Mouse (Mus musculus): Measurements from ENCODE around the gene Zfp566.

Zfp566 gene

DNA sequence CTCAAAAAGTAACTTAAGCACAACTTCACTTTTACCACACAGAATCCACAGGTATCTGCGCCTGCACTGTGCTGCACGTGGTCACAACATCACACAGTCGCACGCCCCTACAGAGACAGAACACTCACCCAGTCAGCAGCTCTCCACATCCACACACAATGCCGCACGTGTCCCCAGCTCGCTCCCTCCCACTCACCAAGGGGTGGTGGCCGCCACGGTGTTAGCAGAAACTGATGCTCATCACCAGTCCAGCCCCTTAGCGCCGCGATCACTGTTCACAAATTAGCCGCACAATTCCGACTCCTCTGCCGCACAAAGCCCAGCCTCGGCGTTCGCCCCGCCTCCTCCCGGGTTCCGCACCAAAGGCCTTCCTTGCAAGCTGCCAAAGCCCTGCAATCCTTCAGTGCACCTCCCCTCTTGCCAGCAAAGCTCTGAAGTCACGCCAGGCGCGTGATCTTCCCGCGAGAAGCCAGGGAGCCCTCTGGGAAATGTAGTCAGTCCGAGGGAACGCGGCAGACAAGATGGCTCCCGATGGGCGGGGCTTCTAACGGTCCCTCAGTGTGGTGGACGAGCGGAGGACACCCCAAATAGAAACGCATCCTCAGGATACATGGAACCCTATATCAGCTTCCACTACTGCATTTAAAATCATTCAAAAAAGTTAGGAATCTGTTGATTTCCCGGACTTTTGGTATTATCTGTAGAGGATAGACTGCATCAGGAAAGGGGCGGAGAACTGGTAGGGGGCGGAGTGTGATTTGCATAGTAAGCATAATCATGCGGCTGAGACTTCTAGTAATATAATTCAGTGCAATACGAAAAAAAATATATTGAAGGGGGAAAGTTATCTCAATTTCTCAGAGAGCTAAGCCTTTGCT, at the start of gene Zfp566, which contains the start of gene Gm26920:
Gene Zfp566 (minus strand): TSS at position 436 of the 878 bp plus-strand sequence.
Gene Gm26920 (minus strand): TSS at position 319 of the 878 bp plus-strand sequence.
- DNase-seq (ENCODE audit: low read depth, low spot score): peak; percentile 99

DNA sequence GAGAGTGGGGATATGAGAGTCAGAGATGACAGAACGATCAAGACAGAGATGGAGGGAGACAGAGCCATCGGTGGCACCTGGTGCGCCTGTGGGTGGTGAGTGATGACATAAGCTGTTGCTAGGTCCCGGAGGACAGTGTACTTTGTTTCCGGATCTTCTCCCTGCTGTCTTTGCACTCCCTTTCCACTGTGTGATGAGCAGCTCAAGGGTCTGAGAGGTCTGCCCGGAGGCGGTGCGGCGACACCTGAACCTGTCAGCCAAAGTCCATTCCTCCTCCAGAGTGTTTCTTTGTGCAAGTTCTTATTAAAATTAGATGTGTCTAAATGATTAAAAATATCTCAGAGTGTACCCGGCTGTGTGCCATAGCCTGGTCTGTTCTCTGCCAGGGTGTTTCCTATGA, 46.5 kb upstream of the Zfp566 start:
- DNase-seq (ENCODE audit: low read depth, low spot score): no peak

DNA sequence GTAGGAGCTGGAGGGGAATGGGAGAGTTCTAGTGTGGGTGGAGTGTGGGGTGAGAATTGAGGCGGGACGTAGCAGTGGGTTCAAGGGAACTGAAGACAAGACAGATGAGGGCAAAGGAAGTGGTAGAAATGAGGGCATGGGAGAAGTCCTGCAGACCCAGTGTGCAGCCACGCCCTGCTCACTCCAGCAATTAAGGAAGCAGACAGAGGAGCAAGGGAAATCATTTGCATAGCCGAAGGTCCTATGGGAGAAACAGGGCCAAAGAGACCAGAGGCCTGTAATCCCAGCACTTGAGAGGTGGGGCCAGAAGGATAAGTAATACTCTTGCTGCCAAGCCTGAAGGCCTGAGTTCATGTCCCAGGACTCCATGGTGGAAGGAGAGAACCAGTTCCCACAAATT, 42.1 kb upstream of the Zfp566 start:
- peak; percentile 69 for DNase-seq (ENCODE audit: low read depth, low spot score)

DNA sequence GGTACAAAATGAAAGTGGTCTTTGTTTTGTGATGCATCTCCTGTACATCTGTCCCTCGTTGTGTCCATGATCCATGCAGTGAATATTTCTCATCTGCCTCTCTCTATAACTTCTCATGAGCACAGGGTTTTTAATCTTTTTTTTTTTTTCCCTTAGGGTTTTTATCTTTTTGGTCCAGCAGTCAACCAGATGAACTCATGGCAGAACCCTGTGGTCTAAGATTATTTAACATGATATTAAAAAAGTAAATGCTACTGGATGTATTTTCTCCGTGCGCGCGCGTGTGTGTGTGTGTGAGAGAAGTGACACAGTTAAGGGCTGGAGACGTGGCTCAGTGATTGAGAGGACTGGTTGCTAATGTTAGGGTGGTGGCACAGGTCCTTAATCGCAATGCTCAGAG, 39.6 kb upstream of the Zfp566 start:
- DNase-seq (ENCODE audit: low read depth, low spot score): no peak

DNA sequence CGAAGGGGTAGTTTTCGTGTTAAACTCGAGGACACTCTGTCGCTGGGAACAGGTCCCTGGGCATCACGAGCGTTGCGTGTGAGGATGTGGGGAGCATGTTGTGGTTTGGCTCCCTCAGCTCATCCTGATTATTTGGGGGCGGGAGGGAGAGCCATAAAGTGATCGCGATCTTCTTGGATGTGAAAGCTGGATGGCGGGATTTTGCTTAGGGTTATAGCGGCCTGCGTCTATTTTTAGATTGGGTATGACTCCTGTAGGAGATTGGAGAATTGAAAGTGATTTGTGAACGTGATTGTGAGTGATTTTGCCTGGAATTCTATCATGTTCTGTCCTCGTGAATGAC, 31.8 kb upstream of the Zfp566 start:
- DNase-seq (ENCODE audit: low read depth, low spot score): peak; percentile 30

DNA sequence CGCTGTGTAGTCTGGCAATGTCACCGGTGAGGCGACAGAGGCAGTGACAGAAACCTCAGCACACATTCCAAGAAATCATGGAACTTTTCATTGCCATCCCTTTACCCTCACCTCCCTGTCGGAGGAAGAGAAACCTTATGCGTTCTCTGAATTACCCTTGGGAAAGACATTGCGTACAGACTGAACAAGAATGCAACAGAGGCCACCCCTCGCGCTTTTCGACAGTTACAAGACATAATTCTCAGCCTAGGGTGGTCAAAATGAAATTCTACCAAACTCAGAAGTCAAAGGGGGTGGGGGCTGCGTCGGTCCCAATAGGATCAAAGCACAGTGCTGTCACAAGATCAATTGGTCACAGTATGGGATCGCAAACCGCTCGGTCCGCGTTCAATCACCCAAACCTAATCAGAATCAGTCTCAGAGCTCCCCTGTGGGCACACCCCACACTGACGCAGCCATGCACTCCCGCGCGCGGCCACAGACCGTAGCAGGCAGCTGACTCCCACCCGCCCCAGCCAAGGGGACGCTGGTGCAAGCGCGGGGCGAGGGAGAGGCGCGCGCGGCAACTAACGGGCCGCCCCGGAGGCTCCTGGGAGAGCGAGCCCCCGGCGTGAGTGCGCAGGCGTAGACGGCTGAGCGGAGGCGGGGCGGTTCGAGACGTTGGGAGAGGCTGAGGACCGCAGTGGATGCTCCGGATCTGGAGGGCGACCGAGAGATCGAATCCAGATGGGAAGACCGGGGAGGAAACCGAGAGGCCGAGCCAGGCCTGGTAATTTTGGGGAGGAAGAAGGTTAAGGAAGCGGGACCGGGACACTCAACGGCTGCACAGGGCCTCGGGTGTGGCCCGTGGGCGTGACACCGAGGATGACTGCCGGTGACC, 31.2 kb upstream of the Zfp566 start, which contains the start of gene Zfp382:
Gene Zfp382 (plus strand): TSS at position 635 of the 880 bp plus-strand sequence.
- peak; percentile 93 for DNase-seq (ENCODE audit: low read depth, low spot score)

DNA sequence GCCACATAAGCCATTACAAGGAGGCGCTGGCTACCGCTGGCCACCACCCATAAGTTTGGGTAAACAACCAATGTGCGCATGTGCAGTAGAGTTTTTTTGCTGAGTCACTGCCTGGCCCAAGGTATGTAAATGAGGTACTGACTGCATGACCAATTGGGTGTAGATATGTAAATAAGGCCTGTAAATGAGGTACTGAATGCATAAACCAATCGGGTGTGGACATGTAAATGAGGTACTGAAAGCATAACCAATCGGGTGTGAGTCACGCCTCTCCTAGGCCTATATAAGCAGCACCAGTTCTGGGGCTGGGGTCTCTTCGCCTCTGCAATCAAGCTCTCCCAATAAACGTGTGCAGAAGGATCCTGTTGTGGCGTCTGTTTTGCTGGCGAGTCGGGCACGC, 27.6 kb upstream of the Zfp566 start:
- DNase-seq (ENCODE audit: low read depth, low spot score): peak; percentile 65

DNA sequence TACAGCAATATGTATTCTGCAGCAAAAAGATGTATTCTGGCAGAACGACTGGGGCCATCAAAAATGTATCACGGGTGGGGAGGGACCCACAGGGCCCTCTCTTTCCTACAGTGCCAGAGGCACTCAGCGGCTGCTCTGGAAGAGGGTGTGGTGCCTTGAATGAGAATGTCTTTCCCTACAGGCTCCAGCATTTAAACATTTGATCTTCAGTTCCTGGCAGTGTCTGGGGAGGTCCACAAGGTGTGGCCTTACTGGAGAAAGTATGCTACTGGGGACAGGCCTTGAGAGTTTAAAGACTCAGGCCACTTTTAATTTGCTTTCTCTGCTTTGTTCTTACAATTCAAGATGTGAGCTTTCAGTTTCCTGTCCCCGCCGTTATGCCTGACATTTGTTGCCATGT, 25.7 kb upstream of the Zfp566 start:
- peak; percentile 45 for DNase-seq (ENCODE audit: low read depth, low spot score)

DNA sequence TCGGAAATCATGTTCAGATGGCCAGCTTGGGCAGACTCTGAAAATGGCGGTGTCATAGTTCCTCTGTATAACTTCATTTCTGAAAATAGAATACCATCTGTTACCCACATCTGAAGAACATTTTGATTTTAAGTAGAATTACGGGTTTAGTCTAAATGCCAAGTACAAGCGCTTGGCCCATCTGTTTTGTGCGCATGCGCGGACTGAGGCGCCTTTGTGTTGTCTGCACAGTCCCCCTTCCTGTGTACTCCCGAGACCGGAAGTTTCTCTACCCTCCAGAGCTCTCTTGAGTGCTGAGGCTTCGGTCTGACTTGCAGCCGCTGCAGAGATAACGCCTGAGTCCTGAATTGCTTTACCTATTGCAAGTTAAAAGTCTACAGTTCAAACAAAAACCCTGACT, 9.0 kb upstream of the Zfp566 start:
- peak; percentile 92 for DNase-seq (ENCODE audit: low read depth, low spot score)

DNA sequence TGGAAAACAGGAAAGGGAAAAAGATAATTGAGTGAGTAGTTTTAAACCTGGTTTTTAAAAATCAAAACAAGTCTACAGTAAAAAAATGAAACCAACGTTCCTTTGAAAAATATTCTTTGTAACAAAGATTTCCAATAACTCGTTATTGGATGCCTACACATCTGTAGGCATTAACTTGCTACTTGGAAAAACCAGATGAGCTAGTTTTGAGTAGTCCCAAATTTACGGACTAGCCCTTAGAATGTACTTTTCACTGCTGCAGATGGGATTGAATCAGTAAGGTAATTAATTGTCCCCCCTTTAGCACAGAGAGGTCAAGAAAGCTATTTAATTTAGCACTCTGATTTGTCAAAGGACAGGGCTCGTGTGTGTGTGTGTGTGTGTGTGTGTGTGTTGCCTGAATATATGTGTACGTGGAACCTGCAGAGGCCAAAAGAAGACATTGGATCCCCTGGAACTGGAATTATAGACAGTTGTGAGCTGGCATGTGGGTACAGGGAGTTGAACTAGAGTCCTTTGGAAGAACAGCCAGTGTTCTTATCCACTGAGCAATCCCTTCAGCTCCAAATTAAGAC, 5.3 kb upstream of the Zfp566 start:
- DNase-seq (ENCODE audit: low read depth, low spot score): no peak

DNA sequence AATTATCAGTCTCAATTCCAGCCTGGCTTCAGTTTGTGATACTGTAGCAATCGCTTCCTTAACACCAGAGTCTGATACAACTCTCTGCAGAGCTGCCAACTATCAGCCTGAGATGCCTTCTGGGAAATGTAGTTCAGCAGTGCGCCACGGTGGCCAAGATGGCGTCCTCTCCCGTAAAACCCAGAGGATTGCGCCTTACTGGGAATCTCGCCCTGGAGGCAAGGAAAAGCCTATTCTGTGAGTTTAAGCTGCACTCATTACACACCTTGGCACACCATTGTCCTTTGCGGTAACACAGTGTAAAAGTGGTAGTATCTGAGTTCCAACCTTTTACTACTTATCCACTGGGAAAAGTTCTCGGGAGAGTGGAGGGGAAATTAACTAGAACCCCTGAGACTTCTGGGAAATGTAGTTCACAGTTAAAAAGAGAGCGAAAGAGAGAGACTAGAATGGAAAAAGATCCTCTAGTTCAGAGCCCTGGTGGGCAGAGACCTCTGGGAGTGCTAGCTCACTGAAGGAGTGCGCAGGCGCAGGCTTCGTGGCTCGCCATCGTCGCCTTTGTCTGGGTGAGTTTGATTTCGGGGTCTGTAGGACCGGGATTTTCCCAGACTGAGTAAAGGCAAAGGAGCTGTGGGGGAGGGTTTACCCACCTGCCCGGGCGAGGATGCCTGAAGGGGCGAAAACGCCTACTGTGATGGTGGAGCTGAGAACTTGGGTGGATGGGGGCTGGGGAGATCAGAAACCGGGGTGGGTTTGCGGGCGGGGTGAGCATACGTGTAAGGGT, 4.5 kb upstream of the Zfp566 start, which contains the start of gene Zfp260:
Gene Zfp260 (plus strand): TSS at position 132 of the 784 bp plus-strand sequence.
- peak; percentile 98 for DNase-seq (ENCODE audit: low read depth, low spot score)

DNA sequence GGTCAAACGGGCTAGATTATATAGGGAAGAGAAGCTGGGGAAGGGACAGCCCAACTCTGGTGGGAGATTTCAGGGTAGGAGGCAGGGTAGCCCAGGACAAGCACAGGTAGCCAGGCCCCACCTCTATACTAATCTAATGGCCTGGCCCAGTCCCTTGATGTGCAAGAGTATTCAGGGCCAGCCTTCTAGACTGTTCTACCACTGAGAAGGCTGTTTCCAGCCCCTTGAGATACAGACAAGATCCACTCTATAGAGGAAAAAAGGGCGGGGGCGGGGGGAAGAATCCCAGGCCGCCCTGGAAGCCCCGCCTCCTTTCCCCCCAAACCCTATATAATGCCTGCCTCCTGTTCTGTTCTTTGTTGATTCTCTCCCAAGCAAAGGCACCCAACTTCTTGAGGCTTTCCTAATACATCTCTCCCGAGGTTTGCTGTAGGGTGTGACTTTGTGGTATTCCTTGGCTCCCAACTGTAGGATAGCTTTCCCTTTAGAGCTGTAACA, 3.6 kb upstream of the Zfp566 start:
- DNase-seq (ENCODE audit: low read depth, low spot score): peak; percentile 30

DNA sequence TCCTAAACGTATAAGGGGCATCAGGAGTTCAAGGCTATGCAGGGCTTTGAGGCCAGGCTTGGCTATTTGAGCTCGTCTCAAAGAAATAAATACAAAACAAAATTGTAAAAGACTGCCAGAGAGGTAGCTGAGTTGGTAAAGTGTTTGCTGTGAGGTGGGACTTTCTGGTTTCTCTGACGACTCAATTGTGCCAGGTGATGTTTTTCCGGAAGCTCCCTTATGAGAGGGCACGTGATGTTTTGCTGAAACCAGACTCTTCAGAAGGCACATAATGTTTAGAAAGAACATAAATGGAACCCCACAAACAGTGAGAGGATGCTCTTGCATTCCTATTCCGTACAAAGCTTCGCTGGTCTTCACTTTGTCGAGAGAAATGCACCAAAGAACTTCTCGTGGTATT, 2.3 kb upstream of the Zfp566 start:
- no peak for DNase-seq (ENCODE audit: low read depth, low spot score)

DNA sequence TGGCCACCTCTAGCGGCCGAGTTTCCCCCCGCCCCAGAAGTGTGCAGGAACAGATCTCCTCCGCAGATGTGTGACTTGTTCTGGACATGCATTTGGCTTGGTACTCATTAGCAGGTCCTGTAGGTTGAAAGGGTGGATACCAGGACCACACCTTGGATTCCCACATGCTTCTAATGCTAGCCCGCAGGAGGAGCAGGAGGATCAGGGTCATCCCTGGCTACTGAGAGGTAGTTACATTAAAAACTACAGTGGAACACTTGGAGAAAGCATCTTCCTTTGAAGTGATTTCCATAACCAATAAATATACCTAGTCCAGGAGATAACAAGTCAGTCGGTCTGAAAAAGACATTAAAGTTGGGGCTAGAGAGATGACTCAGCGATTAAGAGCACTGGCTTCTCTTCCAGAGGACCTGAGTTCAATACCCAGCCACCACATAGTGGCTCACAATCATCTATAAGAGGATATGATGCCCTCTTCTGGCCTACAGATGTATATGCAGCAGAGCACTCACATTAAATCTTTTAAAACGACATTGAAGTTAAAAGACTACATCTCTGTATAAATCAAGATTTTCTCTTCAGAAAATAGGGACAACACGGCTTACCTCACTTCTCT, 751 bp upstream of the Zfp566 start:
- peak; percentile 66 for DNase-seq (ENCODE audit: low read depth, low spot score)

DNA sequence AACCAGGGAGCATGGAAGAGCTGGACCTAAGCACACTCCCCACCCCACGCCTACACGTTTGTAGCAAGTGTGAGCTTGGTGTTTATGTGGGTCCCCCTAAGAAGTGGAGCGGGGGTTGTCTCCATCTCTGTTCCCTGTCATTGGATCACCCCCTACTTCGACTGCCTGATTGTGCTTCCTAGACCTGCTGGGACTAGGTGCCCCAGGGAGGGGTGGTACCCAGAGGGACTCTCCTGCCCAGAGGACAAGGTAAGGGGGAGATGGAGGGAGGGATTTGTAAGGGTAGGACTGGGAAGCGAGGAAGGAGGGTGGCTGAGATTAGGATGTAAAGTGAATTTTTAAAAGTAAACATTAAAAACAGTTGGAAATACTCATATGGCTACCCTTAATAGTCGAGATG, 922 bp downstream of the Zfp566 start:
- DNase-seq (ENCODE audit: low read depth, low spot score): no peak

DNA sequence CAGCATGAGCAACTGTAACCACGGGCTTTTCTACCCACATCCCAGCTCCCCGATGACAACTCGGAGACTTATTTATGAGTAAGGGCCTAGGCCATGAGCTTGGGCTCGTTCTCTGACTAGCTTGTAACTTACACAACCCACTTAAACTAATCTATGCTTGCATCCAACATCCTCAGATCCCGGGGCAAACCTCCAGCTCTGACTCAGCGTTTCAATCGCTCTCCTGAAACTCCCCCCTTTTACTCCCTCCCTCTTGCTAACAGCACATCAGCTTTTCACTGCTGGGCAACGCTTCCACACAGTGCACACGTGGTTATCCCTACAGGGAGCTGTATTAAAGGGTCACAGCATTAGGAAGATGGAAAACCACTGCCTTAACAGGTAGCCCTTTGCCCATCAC, 3.8 kb downstream of the Zfp566 start:
- DNase-seq (ENCODE audit: low read depth, low spot score): no peak

DNA sequence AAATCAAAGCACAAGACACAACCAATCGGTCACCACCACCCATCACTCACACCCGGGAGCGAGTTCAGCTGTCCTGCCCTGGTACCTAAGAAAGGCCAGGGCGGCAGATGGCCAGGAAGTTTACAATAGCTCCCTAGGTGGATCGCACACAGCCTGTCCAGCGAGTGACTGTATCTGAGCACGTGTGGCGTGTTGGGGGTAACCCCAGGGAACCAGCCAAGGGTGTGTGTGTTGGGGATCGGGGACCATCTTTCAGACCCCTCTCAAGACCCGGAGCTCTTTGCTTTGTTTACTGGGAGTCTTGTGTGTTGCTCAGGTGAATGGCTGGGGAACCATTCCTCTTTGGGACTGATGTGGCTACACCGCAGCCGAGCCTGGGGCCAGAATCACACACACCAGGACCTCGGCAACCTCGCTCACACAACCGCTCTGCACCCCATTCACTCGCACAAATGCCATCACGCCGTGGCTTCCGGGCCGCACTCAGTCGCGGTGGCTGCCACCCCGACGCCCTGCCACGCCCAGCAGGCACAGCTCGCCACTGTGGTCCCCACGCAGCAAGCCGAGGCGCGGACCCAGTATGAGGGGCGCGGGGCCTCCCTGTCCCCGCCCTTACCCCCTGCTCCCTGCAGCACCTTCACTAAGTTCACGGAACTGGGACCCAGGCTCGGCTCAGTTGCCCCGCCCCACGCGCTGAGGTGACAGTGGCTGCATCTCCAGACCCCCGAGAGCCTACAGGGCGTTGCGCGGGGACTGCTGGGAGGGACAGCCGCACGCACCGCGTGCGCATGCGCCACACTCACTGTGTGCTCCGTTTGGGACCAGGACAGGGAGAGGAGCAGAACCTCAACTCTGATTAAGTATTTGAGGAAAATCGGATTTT, 17.9 kb downstream of the Zfp566 start, which contains the start of gene Zfp82:
Gene Zfp82 (minus strand): TSS at position 755 of the 883 bp plus-strand sequence.
- DNase-seq (ENCODE audit: low read depth, low spot score): peak; percentile 95

DNA sequence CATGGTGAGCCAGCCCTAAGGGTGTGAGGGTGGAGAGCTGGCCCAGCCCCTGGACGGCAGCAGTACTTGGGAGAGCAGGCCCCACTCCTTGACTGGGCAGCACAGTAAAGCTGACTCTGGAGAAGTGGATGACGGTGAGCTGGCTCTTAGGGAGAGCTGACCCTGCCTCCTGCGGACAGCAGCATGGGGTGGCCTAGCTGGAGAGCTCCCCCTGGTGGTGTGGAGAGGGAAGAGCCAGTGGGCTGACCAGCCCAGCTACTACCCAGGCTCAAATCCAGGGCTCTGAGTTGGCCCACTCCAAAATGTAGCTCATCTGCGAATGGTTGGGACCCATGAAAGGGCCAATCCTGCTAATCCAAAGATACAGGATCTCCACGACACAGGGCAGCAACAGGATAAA, 25.7 kb downstream of the Zfp566 start:
- no peak for DNase-seq (ENCODE audit: low read depth, low spot score)

DNA sequence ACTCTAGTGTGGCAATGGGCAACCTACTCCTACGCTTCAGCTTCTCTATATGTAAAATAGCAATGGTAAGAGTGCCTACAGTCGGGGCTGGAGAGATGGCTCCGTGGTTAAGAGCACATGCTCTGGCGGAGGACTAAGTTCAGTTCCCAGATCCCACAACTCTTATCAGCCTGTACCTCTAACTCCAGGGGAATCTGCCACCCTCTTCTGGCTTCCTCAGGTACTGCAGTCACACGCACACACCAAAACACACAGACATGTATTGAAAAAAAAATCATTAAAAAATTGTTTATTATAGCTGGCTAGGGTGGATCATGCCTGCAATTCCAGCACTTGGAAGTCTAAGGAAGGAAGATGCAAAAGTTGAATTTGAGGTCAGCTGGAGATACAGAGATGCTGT, 27.8 kb downstream of the Zfp566 start:
- peak; percentile 79 for DNase-seq (ENCODE audit: low read depth, low spot score)

All from ES-CJ7 (cell line).